8 mouse cellular contexts compared by ENCODE assay signal in genomic region chr6:119848696-119849347, GRCm38 (mm10). TPM values are rescaled to one million over a fixed set of nuclear protein-coding genes. Genes with fewer than 3 reads are reported as not detected.
DNase-seq lines count a peak whose midpoint lies in the region; ATAC-seq and TF ChIP-seq lines count a peak whose summit lies in the region.

No protein-coding gene starts in this region.

- H3K36me3 ChIP-seq in heart, adult 2 months (ENCODE audit: control insufficient read depth, insufficient read depth, low read length): peaks cover 4% of the 10 kb centered on the region; the same call in 1 of the 2 replicates
- no peaks in the 10 kb centered on the region for H3K36me3 ChIP-seq in ES-Bruce4 (ENCODE audit: control insufficient read depth, insufficient read depth, low read length, poor library complexity, severe bottlenecking)
- H3K36me3 ChIP-seq in forebrain, embryonic 15.5 days: no peaks in the 10 kb centered on the region

- H3K4me3 ChIP-seq in heart, adult 2 months: peak overlapping the region; percentile 70
- H3K4me3 ChIP-seq in ES-Bruce4 (ENCODE audit: low read depth, low read length): peak overlapping the region; percentile 97
- H3K4me3 ChIP-seq in forebrain, embryonic 15.5 days: peak overlapping the region; percentile 61

- TF ChIP-seq EP300 in heart, adult 2 months (IDR thresholded peaks at IDR 0.05; ENCODE audit: insufficient read depth, low read depth, low read length): no peak
- TF ChIP-seq EP300 in ES-Bruce4 (IDR thresholded peaks at IDR 0.05; ENCODE audit: insufficient read depth, low read depth, low read length): no peak

- no peaks in the 10 kb centered on the region for H3K27me3 ChIP-seq in heart, adult 2 months (ENCODE audit: control insufficient read depth, insufficient read depth, low read length)
- no peaks in the 10 kb centered on the region for H3K27me3 ChIP-seq in ES-Bruce4 (ENCODE audit: control insufficient read depth, insufficient read depth, low read length, poor library complexity, severe bottlenecking)
- no peaks in the 10 kb centered on the region for H3K27me3 ChIP-seq in forebrain, embryonic 15.5 days

- peak; percentile 72; the same call in 1 of the 2 replicates for TF ChIP-seq POLR2A in heart, adult 2 months (IDR thresholded peaks at IDR 0.05; ENCODE audit: insufficient read depth, low read depth, low read length)
- no peak for TF ChIP-seq POLR2A in ES-Bruce4 (IDR thresholded peaks at IDR 0.05; ENCODE audit: insufficient read depth, low read length)

- H3K9ac ChIP-seq in heart, adult 2 months (ENCODE audit: low read depth, low read length): peak overlapping the region; percentile 84
- peak overlapping the region; percentile 90 for H3K9ac ChIP-seq in ES-Bruce4 (ENCODE audit: low read depth, poor library complexity, severe bottlenecking)
- H3K9ac ChIP-seq in forebrain, embryonic 15.5 days (replicated peaks): peak overlapping the region; percentile 84

- TF ChIP-seq CTCF in heart, adult 2 months (IDR thresholded peaks at IDR 0.05): no peak
- TF ChIP-seq CTCF in ES-Bruce4 (IDR thresholded peaks at IDR 0.05; ENCODE audit: low read depth, low read length): no peak

- H3K4me2 ChIP-seq in forebrain, embryonic 15.5 days (replicated peaks): peak overlapping the region; percentile 64

- no peak for ATAC-seq in forebrain, embryonic 15.5 days (replicated peaks)
- peak; percentile 8 for ATAC-seq in megakaryocyte, adult 5-6 weeks (ENCODE audit: poor library complexity, severe bottlenecking)

- H3K9me3 ChIP-seq in ES-Bruce4 (replicated peaks; ENCODE audit: control insufficient read depth, insufficient read depth, low read length, poor library complexity, severe bottlenecking): no peaks in the 10 kb centered on the region
- H3K9me3 ChIP-seq in forebrain, embryonic 15.5 days: no peaks in the 10 kb centered on the region

- peak overlapping the region; percentile 97 for H3K27ac ChIP-seq in heart, adult 2 months
- H3K27ac ChIP-seq in ES-Bruce4 (ENCODE audit: insufficient read depth, low read length): 0 out of 2 replicates have a peak overlapping the region, but pooled peaks have one; percentile 6
- peak overlapping the region; percentile 98 for H3K27ac ChIP-seq in forebrain, embryonic 15.5 days (replicated peaks)

- 8% methylated on average over 13 of the region's 13 CpGs for whole genome bisulfite sequencing in heart, adult 2 months
- WGBS in forebrain, embryonic 15.5 days: 13% methylated on average over 13 of the region's 13 CpGs

- DNase-seq in heart, adult 2 months: no peak
- no peak for DNase-seq in heart, adult 11 months
- DNase-seq in adrenal gland, adult 2 months: no peak
- no peak for DNase-seq in layer of hippocampus, adult 11-12 months (ENCODE audit: low spot score)
- no peak for DNase-seq in left cerebral cortex, adult 9 months (ENCODE audit: low spot score in 2 of 2)

- peaks cover 4% of the 10 kb centered on the region for H3K4me1 ChIP-seq in heart, adult 2 months (ENCODE audit: control insufficient read depth, insufficient read depth, low read length)
- H3K4me1 ChIP-seq in ES-Bruce4 (ENCODE audit: control insufficient read depth, insufficient read depth, low read length): no peaks in the 10 kb centered on the region
- H3K4me1 ChIP-seq in forebrain, embryonic 15.5 days: peaks cover 18% of the 10 kb centered on the region

- intact Hi-C loops in heart, adult 2 months (cut with DNase I): loop anchor here (2.0 to 5.0 kb wide), 2 partner anchors 54 to 367 kb away; partner anchors contain the start of gene Rad52

- peaks cover 4% of the 10 kb centered on the region; the same call in 1 of the 2 replicates for H3K79me2 ChIP-seq in heart, adult 2 months (replicated peaks; ENCODE audit: control insufficient read depth, insufficient read depth, low read length)

RNA-seq across cellular contexts. Expression of gene Erc1, which starts 0.9 kb away (rescaled TPM):
- 10 to 100 TPM; 36.0 to 41.8 TPM for total RNA-seq in heart, adult 2 months (2021)
- 15.0 and 29.1 TPM in 2 replicates for polyA plus RNA-seq in heart, adult 2 months (2012; rRNA removed)
- polyA plus RNA-seq in ES-Bruce4 (2011; ENCODE audit: insufficient read depth, insufficient read length, low read depth, missing spikeins): 51.2 and 55.6 TPM in 2 replicates
- polyA plus RNA-seq in forebrain, embryonic 15.5 days (2015; fragmentation: Nextera tagmentation; extraction: Ambion mirVana): 39.9 and 42.2 TPM in 2 replicates
- total RNA-seq in megakaryocyte, adult 5-6 weeks (2015): 1.0 and 1.3 TPM in 2 replicates
- 2.1 and 5.2 TPM in 2 replicates for total RNA-seq in megakaryocyte, adult 5-6 weeks (2017)
- total RNA-seq in adrenal gland, adult 2 months (2021): 10 to 100 TPM; 18.0 to 20.2 TPM
- polyA plus RNA-seq in adrenal gland, adult 2 months (2012; rRNA removed): 4.1 and 5.3 TPM in 2 replicates

RNA-seq across cellular contexts. Expression of gene Rad52, which starts 53.7 kb away (rescaled TPM):
- 10 to 100 TPM in 1 of 2 experiments, 1 to 10 TPM in 1; 7.9 to 10.8 TPM for total RNA-seq in heart, adult 2 months (2021)
- polyA plus RNA-seq in heart, adult 2 months (2012; rRNA removed): 13.1 and 14.6 TPM in 2 replicates
- 19.9 and 20.6 TPM in 2 replicates for polyA plus RNA-seq in ES-Bruce4 (2011; ENCODE audit: insufficient read depth, insufficient read length, low read depth, missing spikeins)
- polyA plus RNA-seq in forebrain, embryonic 15.5 days (2015; fragmentation: Nextera tagmentation; extraction: Ambion mirVana): 28.0 and 29.4 TPM in 2 replicates
- total RNA-seq in megakaryocyte, adult 5-6 weeks (2015): 19.2 and 19.9 TPM in 2 replicates
- total RNA-seq in megakaryocyte, adult 5-6 weeks (2017): 12.4 and 13.2 TPM in 2 replicates
- total RNA-seq in adrenal gland, adult 2 months (2021): 10 to 100 TPM; 14.0 to 15.1 TPM
- 16.5 and 25.9 TPM in 2 replicates for polyA plus RNA-seq in adrenal gland, adult 2 months (2012; rRNA removed)

Comparison
In these comparisons a context has a peak if more than half of its experiments do, and no peak if none do; other contexts are left out.
1. H3K27ac ChIP-seq: peak in every context shown above with its lines; median percentile 98 in forebrain, embryonic 15.5 days; 97 in heart, adult 2 months; 6 in ES-Bruce4.